Mouse (Mus musculus) intestine, postnatal 0 days (tissue): ENCODE measurements at regions not wholly inside any gene's neighbourhood (a gene's known extent, or its start where the extent isn't known, plus 50 kb on each side); places are given as distances from the start of the nearest gene placed in this dataset.

Experiments
- ATAC-seq: fragments of 200-750 bp; cut with Nextera tagmentation; 2 replicates; pipeline ENCODE4 v1.8.0; 2017; ENCODE audit warnings: mild to moderate bottlenecking, moderate TSS enrichment, moderate library complexity
- H3K27ac ChIP-seq: fragments of 300-500 bp; sonication (generic); 2 replicates; pipeline ENCODE4 v1.5.1; 2014; ENCODE audit warnings: mild to moderate bottlenecking, low read depth, low read length, moderate library complexity
- H3K27me3 ChIP-seq: fragments of 300-500 bp; sonication (generic); replicated peaks from 2 replicates; pipeline ENCODE4 v1.6.1; 2014; ENCODE audit warnings: low read length, mixed read lengths; ENCODE audit not compliant: control insufficient read depth, insufficient read depth
- H3K36me3 ChIP-seq: fragments of 300-500 bp; sonication (generic); 2 replicates; pipeline ENCODE4 v1.6.1; 2014; ENCODE audit warnings: mild to moderate bottlenecking, moderate library complexity; ENCODE audit not compliant: control insufficient read depth, insufficient read depth
- H3K4me1 ChIP-seq: fragments of 300-500 bp; sonication (generic); replicated peaks from 2 replicates; pipeline ENCODE4 v1.6.1; 2014; ENCODE audit warnings: antibody characterized with exemption, low read length, mixed read lengths; ENCODE audit not compliant: control insufficient read depth, insufficient read depth
- H3K4me2 ChIP-seq: fragments of 300-500 bp; sonication (generic); replicated peaks from 2 replicates; pipeline ENCODE4 v1.6.1; 2014; ENCODE audit warnings: low read depth, mild to moderate bottlenecking, moderate library complexity
- H3K4me3 ChIP-seq: fragments of 300-500 bp; sonication (generic); 2 replicates; pipeline ENCODE4 v1.5.1; 2014; ENCODE audit warnings: low read depth, low read length
- H3K9ac ChIP-seq: fragments of 300-500 bp; sonication (generic); 2 replicates; pipeline ENCODE4 v1.6.1; 2014; ENCODE audit warnings: mild to moderate bottlenecking, low read depth, low read length
- H3K9me3 ChIP-seq: fragments of 300-500 bp; sonication (generic); 2 replicates; pipeline ENCODE4 v1.6.1; 2016; ENCODE audit warnings: mixed run types; ENCODE audit not compliant: control insufficient read depth
- CTCF ChIP-seq: sonication (generic); IDR thresholded peaks from 2 replicates; pipeline ENCODE4 v1.5.1; 2016; ENCODE audit warnings: low read depth, mild to moderate bottlenecking, control low read depth, antibody characterized with exemption, moderate library complexity
- WGBS: fragments of 180-500 bp; shearing (Covaris S2); extraction: QIAGEN DNeasy Blood & Tissue Kit; methylation state at CpG from one replicate; pipeline ENCODE4 v1.1.7; 2014; 5-methylcytosine and 5-hydroxymethylcytosine counted together

DNA sequence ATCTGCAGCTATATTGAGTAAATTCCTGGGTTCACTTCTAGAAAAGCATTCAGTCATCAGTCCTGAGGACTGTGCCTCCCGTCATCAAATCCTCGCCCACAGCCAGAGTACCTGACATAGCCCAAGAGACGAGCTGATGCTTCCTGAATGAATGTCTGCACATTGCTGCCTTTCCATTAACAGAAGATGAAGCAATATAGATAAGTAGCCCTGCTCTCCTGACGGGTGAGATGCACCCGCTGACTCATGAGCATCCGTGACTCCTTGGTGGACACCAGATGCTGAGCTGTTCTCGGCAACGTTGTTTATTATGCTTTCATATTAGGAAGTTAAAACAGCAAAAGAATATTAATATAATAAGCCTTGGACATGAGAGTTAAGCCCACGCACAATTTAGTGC lies 99.9 kb downstream of the Btc start:
- no peak overlapping the region for H3K4me3 ChIP-seq
- 52% methylated on average over 9 of the region's 9 CpGs for WGBS
- no peak for TF ChIP-seq CTCF
- H3K27me3 ChIP-seq: no peaks in the 10 kb centered on the region
- peak; percentile 64 for ATAC-seq
- no peak overlapping the region for H3K9ac ChIP-seq
- H3K36me3 ChIP-seq: no peaks in the 10 kb centered on the region
- H3K27ac ChIP-seq: no peak overlapping the region
- no peak overlapping the region for H3K4me2 ChIP-seq
- no peaks in the 10 kb centered on the region for H3K4me1 ChIP-seq
- H3K9me3 ChIP-seq: no peaks in the 10 kb centered on the region

DNA sequence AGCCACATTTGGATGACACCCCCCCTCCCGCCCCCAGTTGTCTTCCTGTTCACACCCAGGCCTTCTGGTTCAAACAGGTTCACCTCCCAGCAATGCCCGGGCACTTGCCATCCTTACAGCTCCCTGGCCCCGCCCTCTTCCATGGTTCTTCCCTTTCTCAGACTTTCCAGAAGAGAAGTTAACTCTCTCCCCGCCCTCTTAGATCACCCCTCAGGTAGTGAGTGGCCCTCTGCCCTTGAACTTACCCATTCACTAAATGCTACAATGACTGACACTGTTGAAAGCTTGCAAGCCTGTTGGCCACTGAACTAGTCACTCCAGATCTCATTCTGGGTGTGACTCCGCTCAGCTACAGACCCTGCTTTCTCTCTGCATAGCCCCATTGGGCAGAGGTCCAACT lies 99.1 kb downstream of the Btc start:
- Histone ChIP-seq H3K9ac (no peak overlapping the region), H3K9me3 (no peaks in the 10 kb centered on the region), H3K27me3 (no peaks in the 10 kb centered on the region), H3K4me2 (no peak overlapping the region), H3K27ac (no peak overlapping the region), H3K4me3 (no peak overlapping the region), H3K36me3 (no peaks in the 10 kb centered on the region), H3K4me1 (no peaks in the 10 kb centered on the region)
- no peak for TF ChIP-seq CTCF
- 0 out of 2 replicates have a peak, but pooled peaks have one; percentile 11 for ATAC-seq
- WGBS: 58% methylated on average over 5 of the region's 5 CpGs

DNA sequence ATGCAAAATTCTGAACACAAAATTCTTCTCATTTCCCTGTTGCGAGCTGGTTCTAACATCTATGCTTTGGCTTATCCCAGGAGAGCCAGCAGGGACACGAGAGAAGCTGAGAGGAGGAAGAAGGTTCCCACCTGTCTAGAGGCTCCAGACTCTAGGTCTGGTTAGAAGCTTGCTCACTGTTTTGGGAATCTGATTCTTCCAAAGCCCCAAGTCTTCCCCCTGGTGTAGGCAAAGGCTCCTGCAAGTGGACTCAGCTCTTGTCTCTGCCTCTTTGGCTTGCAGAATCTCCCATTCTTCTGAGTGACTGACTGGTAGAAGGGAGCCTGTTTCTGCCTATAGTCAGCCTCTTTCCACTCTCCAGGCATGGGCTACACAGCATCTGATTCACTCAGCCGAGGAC lies 95.8 kb downstream of the Btc start:
- Histone ChIP-seq H3K9me3 (no peaks in the 10 kb centered on the region), H3K36me3 (no peaks in the 10 kb centered on the region), H3K27ac (no peak overlapping the region), H3K4me3 (no peak overlapping the region), H3K27me3 (no peaks in the 10 kb centered on the region), H3K4me2 (no peak overlapping the region), H3K4me1 (no peaks in the 10 kb centered on the region), H3K9ac (no peak overlapping the region)
- peak; percentile 61 for TF ChIP-seq CTCF
- WGBS: 76% methylated on average over 3 of the region's 3 CpGs
- peak; percentile 20; the same call in 1 of the 2 replicates for ATAC-seq
